Mouse (Mus musculus) liver, postnatal 0 days (tissue): Measurements from ENCODE around the gene Abcb1a.

ENCODE experiments used
- CTCF ChIP-seq: sonication (generic); IDR thresholded peaks from 2 replicates; pipeline ENCODE4 v1.5.1; 2016; ENCODE audit warnings: antibody characterized with exemption, low read depth
- EP300 ChIP-seq: IDR thresholded peaks from 2 replicates; pipeline ENCODE4 v1.6.1; 2016; ENCODE audit warnings: antibody characterized with exemption, low read depth, mild to moderate bottlenecking

DNA sequence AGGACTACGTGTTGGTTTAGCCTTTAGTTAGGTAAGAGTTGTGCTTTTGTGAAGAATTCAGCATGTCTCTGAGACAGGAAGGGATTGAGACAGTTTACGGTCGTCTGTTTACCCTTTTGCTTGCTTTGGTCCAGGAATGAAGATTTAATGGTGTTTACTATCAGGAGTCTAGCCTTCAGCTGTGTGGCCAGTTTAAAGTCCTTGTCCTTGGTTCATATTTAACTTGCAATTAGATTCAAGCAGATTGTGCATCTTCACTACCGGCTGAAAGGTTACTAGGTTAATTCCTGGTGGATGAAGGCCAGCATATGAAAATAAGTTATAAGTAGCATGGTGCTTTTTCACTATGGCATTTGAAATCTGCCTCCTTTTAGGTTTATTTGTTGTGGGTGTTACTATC, 132.4 kb downstream of the Abcb1a start:
- no peak for TF ChIP-seq CTCF
- no peak for TF ChIP-seq EP300
